Mouse (Mus musculus) stomach, postnatal 0 days (tissue): ENCODE measurements at regions not wholly inside any gene's neighbourhood (a gene's known extent, or its start where the extent isn't known, plus 50 kb on each side); places are given as distances from the start of the nearest gene placed in this dataset.

Experiments used
- CTCF ChIP-seq: IDR thresholded peaks from 2 replicates; pipeline ENCODE4 v1.5.1; 2016; ENCODE audit warnings: antibody characterized with exemption, low read depth, mild to moderate bottlenecking, moderate library complexity
- EP300 ChIP-seq: optimal IDR thresholded peaks from 2 replicates; pipeline ENCODE3; 2016; ENCODE audit warnings: antibody characterized with exemption

DNA sequence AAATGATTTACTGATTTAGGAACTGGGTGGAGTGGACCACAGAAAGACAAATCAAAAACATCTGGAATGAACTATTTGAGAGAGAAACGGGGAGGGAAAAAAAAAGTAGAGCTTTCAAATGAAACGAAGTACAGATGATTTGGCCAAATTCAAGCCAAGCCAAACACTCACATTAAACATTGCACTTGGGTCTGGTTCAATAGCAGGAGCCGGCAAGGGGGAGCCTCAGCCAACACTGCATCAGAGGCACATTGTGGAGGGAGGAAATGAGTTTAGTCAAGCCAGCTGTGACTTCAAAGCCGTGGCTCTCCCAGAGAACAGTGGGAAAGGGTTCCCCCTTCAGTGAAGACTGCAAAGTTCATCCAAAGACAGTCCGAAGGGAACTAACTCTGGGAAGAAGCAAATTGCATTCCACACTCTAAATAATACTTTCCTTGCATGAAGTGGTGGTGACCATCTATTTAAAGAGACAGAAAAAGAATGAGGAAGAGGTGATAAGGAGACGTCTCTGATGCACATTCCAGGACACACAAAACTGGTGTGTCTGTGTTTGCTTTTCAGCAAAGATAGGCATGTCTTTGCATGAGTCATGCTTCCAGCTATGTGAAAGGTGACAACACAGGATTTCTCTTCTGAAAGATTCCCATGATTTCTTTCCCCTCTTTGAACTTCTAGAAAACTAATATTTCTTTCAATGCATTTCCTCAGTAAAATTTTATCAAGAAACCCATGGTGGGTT, 504.5 kb downstream of the Gsdmc2 start:
- peak; percentile 7 for TF ChIP-seq EP300
- peak; percentile 77 for TF ChIP-seq CTCF
